Mouse (Mus musculus) adrenal gland, postnatal 36 days (tissue): ENCODE data around the gene Gm10945. TPM values are rescaled to one million over a fixed set of nuclear protein-coding genes. Genes with fewer than 3 reads are reported as not detected.

Experiments
- DNase-seq, 2 experiments: peaks; one replicate each; pipeline ENCODE4 v3.0.0; 2021; ENCODE audit warnings: mixed read lengths in 1 of 2
- long read RNA-seq, 2 experiments: library from polyadenylated mRNA; stranded (forward); transcript quantifications; one replicate each; pipeline ENCODE4 v2.0.0; 2021; ENCODE audit warnings: borderline sequencing depth in 2 of 2
- total RNA-seq, 2 experiments: library from RNA; stranded (reverse); gene quantifications; 2 replicates each; pipeline ENCODE4 v1.2.3; 2021

Gene Gm10945
- total RNA-seq, result not detected
- long read RNA-seq, experiment 1, result 0 reads
- long read RNA-seq, experiment 2, result 0 reads

DNA sequence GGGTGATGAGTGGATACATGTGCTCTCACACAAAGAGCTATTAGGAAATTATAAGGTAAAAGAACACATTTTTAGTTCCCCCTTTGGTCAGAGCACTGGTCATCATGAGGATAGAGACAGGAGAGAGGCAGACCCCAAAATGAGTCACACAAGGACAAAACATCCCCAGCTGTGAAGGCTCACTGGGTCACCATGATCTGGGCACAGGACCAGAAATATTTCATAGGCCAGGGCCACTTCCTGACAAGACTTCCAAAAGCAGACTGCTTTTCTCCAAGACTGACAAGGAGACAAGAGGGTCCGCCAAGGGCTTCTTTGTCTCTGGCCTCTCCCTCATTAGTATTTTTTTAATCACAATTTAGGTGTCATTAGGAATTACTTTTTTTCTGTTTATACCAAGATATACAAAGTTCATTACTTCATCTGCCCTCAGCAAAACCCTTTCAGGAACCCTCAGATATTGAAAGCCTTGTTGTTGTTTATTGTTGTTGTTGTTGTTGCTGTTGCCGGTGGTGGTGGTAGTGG, at the start of gene Gm10945:
TSS of gene Gm10945 (minus strand) at position 475 of the 525 bp plus-strand sequence.
- DNase-seq, result peak; percentile 53 to 58

DNA sequence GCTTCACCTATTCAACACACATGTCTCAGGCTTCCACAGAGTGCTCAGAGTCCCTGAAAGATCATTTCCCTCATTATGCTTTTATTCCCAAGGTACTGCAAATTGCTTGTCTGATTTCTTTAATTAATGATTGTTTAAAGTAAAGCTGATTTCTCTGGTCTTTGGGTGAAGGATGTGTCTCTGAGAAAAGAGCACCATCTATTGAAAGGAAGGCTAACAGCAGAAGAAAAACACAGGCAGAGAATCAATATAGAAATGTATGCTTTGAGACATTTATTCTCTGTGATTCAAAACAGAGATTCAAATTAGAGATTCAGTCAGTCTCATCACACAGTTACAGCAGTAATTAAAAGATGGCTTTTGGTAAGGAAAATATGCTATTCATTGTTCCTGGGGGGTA, 28.7 kb upstream of the Gm10945 start:
- no peak for DNase-seq

DNA sequence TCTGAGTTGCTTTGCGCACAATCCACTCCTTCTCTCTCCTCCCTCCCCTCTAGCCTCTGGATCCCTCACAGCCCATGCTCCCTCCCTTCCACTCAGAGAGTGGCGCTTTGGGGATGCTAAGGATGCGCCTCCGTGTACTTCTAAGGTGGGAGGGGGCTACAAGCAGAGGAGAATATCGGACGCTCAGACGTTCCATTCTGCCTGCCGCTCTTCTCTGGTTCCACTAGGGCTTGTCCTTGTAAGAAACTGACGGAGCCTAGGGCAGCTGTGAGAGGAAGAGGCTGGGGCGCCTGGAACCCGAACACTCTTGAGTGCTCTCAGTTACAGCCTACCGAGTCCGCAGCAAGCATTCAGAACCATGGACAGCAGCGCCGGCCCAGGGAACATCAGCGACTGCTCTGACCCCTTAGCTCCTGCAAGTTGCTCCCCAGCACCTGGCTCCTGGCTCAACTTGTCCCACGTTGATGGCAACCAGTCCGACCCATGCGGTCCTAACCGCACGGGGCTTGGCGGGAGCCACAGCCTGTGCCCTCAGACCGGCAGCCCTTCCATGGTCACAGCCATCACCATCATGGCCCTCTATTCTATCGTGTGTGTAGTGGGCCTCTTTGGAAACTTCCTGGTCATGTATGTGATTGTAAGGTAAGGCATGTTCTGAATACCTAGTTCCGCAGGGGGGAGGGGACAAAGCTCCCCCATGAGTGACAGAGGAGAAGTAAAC, 27.1 kb upstream of the Gm10945 start:
- DNase-seq, result peak; percentile 51 to 64

DNA sequence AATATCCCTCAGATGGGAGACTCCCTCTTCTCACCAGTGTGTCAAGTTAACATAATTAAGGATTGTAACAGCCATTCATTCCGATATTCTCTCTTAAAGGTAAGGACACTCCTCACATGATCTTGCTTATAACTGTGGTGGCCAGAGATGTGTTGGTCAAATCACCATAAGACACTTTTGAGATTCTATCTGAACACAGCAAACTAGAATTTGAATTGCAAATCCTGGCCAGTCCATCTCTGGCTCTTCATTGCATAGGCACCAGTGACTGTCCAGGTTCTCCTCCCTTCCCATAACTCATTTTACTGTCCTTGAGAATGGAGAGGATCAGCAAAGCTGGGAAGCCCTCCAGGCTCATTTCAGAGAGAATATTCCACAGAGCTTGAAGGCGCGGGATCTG, 3.4 kb downstream of the Gm10945 start, which contains the start of gene Oprm1:
TSS of gene Oprm1 (plus strand) at position 301 of the 400 bp plus-strand sequence.
- DNase-seq, result no peak

DNA sequence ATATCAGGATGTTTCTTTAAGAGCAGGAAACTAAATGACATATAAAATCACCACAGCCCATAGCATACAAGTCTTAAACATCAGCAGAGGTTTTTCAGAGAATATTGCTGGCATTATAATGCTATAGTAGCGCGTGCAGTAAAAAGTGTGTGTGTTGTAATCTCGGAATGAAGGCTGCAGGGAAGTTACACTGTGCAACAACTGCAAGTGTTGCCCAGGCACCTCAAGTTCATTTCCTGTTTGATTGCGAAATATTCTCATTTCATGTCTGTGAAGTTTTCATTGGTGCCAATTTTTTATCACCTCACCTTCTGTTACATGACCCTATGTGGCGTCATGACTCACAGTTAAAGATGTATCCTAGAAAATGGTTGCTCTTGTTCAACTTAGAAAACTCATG, 8.2 kb downstream of the Gm10945 start:
- DNase-seq, result no peak

DNA sequence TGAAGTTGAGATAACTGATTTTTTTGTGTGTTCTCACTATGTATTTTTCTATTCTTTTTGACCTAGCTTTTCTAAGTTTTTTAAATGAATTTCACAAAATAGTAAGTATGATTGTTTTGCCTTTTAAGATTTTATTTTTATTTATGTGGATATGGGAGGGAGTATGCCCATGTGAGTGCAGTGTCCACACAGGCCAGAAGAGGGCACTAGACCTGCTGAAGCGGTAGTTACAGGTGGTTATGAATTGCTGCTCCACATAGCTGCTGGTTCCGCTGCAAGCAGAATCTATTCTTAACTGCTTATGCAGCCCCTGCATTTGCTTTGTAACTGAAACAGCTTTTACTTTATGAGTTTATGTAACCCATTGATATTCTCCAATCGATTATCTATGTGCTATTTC, 33.1 kb downstream of the Gm10945 start:
- no peak for DNase-seq

DNA sequence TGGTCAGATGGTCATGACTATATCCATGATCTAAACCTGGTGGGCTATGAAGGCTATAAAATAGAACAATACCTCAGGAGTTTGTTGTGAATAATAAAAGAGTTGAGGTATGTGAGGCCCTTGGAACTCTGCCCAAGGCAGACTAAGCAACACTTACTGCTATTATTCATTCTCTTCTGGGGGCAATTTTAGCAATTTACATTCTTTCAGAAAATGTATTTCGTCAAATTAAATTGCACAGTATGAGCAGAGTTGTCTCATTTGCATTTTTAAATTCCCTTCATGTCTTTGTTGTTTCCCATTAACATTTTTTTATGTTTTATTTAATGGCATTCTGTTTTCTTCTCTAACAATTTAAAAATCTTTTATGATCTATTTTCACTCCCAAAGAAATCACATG, 37.8 kb downstream of the Gm10945 start:
- no peak for DNase-seq

DNA sequence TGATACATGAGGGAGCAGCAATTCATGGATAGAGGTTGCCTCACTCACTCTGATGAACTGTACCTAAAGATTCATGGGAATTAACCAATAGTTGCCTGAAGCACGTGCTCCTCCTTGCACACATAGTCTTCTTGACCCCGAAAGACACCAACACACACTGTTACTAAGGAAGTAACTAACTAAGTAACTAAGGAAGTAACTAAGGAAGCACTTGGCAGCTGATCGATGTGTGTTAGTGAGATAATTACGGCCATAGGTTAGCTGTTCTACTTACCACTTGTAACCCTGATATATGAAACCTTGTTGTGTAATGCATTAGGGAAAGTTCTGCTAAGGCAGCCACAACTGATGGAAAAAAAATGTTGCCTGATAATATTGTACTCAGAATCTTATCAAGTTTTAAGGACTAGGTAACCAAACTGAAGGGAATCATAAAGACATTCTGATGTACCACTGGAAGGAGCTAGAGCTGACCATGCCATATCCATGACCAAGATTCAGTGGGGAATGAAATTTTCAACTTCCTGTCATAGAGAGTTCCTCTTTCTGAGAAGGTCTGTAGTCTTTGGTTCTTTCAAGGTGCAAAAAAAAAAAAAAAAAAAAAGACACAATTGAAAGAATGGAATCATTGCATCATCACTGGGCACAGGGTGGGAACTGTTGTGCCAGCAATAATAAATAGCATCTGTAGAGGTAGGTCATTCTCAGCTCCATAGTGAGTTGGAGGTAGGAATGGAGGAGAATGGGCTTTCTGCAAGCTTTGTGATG, 44.2 kb downstream of the Gm10945 start:
- DNase-seq, result no peak

DNA sequence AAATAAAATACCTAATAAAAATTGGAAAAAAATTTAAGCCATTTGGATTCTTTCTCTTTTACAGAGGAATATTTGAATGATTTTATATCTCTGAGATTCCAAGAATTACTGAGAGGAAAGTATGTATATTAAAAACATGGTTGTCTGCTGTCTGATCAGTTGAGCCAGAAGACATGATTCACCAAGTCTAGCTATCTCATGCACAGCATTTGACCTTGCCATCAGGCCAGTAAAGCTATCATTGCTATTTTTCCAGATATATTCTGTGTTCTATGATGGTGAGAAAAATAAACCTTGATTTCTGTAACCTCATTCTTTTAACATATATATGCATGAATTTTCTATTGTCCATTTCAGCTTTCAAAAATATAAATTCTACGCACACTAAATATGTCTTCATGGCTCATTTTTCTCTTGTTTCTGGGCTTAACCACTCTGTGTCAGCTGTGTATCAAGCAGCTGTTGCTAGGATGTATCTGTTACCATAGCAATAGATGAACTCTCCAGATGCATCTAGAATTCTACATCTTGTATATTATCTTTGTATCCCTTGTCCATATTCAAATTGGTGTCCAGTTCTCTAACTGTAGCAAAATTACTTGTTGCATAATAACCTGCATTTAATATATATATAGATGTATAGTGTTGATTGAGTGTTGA, 56.2 kb downstream of the Gm10945 start:
- DNase-seq, result no peak

DNA sequence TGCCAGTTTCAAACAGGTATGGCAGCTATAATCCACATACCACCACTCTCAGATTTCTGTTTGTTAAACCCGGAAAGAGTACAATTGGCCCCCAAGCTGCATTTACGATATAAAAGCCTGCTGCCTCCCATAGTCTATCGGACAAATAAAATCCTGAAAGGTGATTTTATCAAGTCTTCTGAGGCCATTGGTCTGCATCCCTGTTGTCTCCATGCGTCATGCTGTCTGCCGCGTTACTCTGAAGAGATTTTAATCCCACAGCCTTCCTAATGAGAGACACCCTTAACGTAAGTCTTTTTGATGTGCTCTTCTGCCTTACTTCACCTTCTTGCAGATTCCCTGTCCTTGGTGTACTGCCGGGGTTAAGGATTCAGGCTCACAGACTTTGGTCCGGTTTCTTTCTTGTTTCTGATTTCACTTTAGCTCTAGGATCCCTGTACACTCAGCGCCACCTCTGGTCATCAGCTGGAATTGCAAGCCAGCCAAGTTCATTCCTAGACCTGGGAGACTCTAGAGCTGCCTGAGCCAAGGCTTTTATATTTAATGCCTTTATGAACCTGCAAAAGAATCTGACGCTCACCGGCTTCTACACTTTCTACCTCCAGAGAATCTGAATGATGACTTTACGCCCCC, 67.2 kb downstream of the Gm10945 start:
- peak; percentile 41 to 55 for DNase-seq

Other genes starting within 250 kb of the Gm10945 start
- not detected for gene Oprm1, start 3.3 kb downstream of the Gm10945 start, total RNA-seq